Mouse (Mus musculus): ENCODE data around the gene Bub3.

The Bub3 gene

DNA sequence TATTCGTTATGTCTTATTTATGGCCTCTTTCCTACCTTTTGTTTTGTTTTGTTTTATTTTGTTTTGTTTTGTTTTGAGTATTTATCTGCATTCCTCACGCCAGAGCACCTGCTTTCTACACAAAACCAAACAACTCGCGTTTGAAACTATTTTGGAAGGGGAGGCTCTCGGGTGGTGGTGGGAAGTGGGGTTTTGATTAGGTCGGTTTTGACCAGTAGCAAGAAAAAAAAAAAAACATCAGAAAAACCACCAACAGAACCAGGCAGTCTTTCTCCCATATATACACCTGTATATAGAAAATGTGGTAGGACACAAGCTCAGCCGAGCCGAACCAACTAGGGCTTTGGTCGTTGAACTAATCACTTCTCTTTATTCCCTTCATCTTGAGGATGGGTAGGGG is 3.9 kb upstream of the Bub3 start:
- no peak for DNase-seq (ENCODE audit: low spot score in 2 of 2)

DNA sequence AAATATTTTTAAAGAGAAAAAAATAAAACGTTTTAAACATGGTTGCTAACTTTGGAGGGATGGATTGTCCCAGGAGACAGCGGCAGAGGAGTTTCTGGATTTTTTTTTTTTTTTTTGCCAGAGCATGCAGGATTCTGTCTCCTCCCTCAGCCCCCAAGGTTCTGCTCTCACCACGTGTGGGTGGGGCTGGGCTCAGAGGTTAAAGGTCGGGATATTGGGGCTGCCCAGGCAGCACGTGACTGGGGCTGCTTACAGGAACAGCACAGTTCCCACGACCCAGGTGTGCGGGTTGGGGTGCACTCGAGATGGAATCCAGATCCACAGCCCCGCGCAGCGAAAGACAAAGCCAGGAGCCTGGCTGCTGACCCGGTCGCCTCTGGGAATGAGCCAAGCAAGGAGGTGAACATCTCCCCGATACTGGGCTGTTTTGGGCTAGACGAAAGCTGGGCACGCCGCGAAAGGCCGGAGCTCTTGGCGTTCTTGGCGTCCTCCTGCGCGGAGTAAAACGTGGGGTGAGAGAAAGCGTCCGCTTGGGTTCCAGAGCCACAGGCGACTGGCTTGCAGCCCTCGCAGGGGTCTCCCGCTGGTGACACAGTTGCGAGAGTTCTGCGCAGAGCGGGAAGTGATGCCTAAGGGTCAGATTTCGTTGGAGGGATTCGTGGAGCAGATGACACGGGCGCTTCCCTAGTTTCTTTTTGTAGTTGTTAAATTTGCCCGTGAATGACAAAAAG is 3.3 kb upstream of the Bub3 start:
- DNase-seq (ENCODE audit: low spot score in 2 of 2): no peak

GRCm38 (mm10) chr7:131557751-131558150 is 2.3 kb upstream of the Bub3 start:
- DNase-seq (ENCODE audit: low spot score in 2 of 2): no peak

DNA sequence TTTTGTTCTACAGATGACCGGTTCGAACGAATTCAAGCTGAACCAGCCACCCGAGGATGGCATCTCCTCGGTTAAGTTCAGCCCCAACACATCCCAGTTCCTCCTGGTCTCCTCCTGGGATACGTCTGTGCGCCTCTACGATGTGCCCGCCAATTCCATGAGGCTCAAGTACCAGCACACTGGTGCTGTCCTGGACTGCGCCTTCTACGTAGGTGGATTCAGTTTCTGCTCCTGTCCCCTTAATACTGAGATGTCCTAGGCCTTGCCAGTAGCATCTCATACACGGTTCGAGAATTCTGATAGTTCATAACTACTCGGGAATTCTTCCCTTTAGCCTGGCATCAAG is 648 bp downstream of the Bub3 start:
- DNase-seq (ENCODE audit: low spot score in 2 of 2): no peak

- no peak for DNase-seq (ENCODE audit: low spot score in 2 of 2)
Observed at GRCm38 (mm10) chr7:131575246-131575645, 15.2 kb downstream of the Bub3 start.

- no peak for DNase-seq (ENCODE audit: low spot score in 2 of 2)
Observed at GRCm38 (mm10) chr7:131582178-131582577, 22.2 kb downstream of the Bub3 start.

- no peak for DNase-seq (ENCODE audit: low spot score in 2 of 2)
Observed at GRCm38 (mm10) chr7:131585551-131585950, 25.5 kb downstream of the Bub3 start.

GRCm38 (mm10) chr7:131597779-131598482 is 37.9 kb downstream of the Bub3 start:
- peak in 1 of 2 experiments; percentile 30 for DNase-seq (ENCODE audit: low spot score in 2 of 2)

DNA sequence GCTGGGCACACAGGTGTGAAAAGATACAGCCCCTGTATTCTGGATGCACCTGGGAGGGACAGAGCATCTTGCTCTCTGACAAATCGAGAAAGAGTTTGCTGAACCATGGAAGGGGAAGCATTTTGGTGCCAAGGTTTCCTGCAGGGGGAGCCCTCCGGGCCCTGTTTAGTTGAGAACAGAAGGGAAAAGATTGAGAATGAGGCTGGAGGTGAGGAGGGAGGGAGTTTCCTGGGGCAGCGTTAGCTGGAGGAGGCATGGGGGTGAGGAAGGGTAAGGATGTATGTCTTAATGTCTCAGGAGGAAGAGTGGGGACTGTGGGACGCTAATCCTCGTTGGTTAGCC is 38.4 kb downstream of the Bub3 start:
- peak in 1 of 2 experiments; percentile 53 for DNase-seq (ENCODE audit: low spot score in 2 of 2)

GRCm38 (mm10) chr7:131602106-131602505 is 42.1 kb downstream of the Bub3 start:
- no peak for DNase-seq (ENCODE audit: low spot score in 2 of 2)

DNA sequence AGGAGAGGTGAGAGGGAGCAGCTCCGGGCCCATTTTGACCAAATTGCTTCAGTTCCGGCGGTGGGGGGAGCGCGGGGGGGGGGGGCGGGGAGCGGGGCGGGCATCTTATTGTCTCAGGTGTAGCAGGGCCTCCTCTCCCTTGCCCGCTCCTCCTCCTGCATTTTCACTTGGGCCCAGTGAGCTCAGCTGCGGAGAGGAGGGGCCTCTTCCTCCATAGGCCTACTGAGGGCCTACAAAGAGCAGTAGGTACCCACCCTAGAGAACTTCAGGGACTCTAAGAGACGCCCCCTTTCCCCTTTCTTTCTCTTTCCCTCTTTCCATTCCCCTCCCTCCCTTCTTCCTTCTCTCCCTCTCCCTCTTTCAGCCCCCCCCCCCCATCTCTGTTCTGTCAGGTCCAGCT is 43.2 kb downstream of the Bub3 start:
- DNase-seq (ENCODE audit: low spot score in 2 of 2): no peak

DNA sequence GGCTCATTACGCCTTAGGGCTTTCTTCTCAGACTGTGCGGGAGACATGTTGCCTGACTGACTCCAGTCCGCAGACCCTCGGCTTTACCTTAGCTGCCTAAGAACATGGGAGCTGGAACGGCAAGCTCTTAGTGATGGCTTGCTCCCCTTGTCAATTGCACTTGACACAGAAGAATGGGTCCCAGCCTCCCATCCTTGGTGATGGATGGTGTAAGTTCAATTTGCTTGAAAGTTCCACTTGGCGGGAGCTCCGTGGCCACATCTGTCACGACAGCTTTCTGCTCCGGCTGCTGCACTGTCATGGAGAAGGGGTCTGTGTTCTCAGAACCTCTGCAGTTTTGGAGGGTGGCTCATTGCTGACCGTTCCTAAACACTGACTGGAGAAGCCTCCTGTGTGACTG is 44.9 kb downstream of the Bub3 start:
- DNase-seq (ENCODE audit: low spot score in 2 of 2): no peak

DNA sequence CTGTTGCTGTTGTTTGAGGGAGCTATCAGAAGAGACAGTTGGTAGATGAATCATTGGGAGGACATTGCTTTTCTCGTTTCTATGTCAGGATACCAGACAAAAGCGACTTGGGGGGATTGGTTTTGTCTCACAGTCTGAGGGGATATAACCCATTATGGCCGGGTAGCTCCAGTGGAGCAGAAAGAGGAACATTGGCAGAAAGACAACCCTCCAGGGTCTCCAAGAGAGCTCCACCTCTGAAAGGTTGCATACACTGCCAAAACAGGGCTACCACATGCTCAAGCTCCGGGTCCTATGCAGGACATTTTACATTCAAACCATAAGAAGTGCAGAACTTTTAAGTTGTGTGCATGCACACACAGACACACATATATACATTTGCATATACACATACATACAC is 45.5 kb downstream of the Bub3 start:
- DNase-seq (ENCODE audit: low spot score in 2 of 2): no peak

- no peak for DNase-seq (ENCODE audit: low spot score in 2 of 2)
Observed at GRCm38 (mm10) chr7:131608049-131608448, 48.0 kb downstream of the Bub3 start.

- no peak for DNase-seq (ENCODE audit: low spot score in 2 of 2)
Observed at GRCm38 (mm10) chr7:131609677-131610076, 49.7 kb downstream of the Bub3 start.
